Mouse (Mus musculus) forelimb bud, embryonic 11.5 days (tissue): ENCODE data around the gene Myh2.

Experiments
- DNase-seq: peaks from one replicate; pipeline ENCODE4 v3.0.0-alpha.2; 2012; ENCODE audit warnings: low read depth, low spot score

Myh2 gene

GRCm38 (mm10) chr11:67237481-67238079, 66.8 kb downstream of the Myh2 start, which contains the start of gene Myh4:
Gene Myh4 (plus strand): TSS chr11:67238029.
- DNase-seq, result no peak

- no peak for DNase-seq
Measured at GRCm38 (mm10) chr11:67241051-67241450, 70.2 kb downstream of the Myh2 start.
